Mouse (Mus musculus) heart, postnatal 0 days (tissue): ENCODE results near the gene Plekha1.

ENCODE experiments used
- CTCF ChIP-seq: IDR thresholded peaks from 2 replicates; pipeline ENCODE4 v1.5.1; 2016; ENCODE audit warnings: antibody characterized with exemption, control low read depth, low read depth
- EP300 ChIP-seq: IDR thresholded peaks from 2 replicates; pipeline ENCODE4 v1.6.1; 2016; ENCODE audit warnings: antibody characterized with exemption, low read depth

DNA sequence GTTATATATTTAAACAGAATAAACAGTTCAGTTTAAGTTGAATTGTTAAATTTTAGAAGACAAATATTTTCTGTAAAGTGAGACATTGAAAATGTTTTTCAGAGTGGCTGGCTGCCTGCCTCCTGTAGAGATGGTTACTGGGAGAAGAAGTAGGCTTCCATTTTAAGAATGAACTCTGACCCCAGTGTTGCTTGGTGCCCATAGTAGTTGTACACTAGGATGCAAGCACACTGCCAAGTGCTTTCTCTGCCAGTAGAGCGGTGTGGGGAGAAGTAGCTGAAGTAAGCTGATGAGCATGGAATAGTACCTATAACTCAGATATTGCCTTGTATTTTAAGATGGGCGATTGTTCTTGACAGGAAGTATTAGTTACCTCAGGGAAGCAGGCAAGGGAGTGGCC is 18.6 kb downstream of the Plekha1 start:
- TF ChIP-seq CTCF (no peak), EP300 (no peak)
